Mouse (Mus musculus): Measurements from ENCODE around the gene Spcs1.
A peak's percentile ranks its signal among the peaks of the same experiment; 100 is the strongest.

Spcs1 gene

DNA sequence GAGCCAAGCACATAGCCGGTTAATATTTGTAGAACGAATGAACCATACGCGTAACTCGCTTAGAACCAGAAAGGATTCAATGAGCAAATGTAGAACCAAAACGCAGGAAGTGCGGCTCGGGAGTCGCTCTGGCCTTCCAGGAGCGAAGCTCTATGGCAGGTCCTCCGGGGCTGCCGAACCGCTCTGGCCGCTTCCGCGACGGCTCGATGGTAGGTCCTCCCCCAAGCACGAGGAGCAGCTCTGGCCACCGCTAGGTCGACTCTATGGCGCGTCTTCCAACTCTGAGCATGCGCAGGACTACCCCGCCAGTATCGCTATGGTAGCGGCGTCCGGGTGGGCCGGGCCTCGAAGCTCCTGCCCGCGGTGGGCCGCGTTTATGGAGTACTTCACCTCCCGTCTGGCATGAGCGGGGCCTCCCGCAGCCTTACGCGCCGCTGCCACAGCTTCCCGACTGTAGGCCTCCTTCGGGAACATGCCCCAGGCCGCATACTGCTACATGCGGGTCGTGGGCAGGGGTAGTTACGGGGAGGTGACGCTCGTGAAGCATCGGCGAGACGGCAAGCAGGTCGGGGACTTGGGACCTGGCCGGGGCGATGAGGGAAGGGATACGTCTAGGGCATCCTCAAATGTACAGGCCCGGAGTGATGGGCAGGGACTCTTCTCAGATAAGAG is 50.2 kb downstream of the Spcs1 start, which contains the start of gene Nek4:
Gene Nek4 (plus strand): TSS at position 224 of the 672 bp plus-strand sequence.
- DNase-seq (ENCODE audit: low read depth, low spot score), result peak; percentile 87

DNA sequence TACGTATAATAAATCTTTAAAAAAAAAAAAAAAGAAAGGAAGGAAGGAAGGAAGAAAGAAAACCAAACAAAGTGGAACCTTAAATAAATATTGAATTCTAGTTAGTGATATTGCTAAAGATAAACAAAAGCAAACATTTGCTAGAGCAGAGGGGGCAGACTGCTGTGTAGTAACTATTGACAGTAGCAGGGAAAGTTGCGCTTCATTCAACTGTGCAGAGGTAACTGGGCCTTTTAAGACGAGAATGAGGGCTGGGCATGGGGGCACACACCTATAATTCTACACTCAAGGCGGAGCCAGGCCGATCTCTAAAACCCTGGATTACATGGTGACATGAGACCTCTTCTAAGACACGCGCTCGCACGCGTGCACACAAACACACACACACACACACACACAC is 51.5 kb downstream of the Spcs1 start:
- no peak for DNase-seq (ENCODE audit: low read depth, low spot score)

All from c-Kit-negative CD71-positive TER-119-positive erythroid progenitor cells, embryonic 14.5 days (primary cell).